Mouse (Mus musculus) embryonic facial prominence, embryonic 11.5 days (tissue): ENCODE measurements around the gene Patj. TPM values are rescaled to one million over a fixed set of nuclear protein-coding genes. Genes with fewer than 3 reads are reported as not detected.

ENCODE experiments used
- ATAC-seq: fragments of 200-750 bp; cut with Nextera tagmentation; replicated peaks from 2 replicates; pipeline ENCODE4 v1.8.0; 2017; ENCODE audit warnings: low read depth; ENCODE audit not compliant: insufficient number of reproducible peaks, low FRiP score, low TSS enrichment
- DNase-seq: peaks from one replicate; pipeline ENCODE4 v3.0.0-alpha.2; 2015; ENCODE audit warnings: low spot score
- H3K27ac ChIP-seq: fragments of 300-500 bp; sonication (generic); replicated peaks from 2 replicates; pipeline ENCODE4 v1.5.1; 2014; ENCODE audit warnings: mild to moderate bottlenecking, low read depth, low read length, control low read depth
- H3K27me3 ChIP-seq: fragments of 300-500 bp; sonication (generic); 2 replicates; pipeline ENCODE4 v1.6.1; 2014; ENCODE audit warnings: mild to moderate bottlenecking, low read length, moderate library complexity, mixed read lengths; ENCODE audit not compliant: control insufficient read depth, insufficient read depth
- H3K36me3 ChIP-seq: fragments of 300-500 bp; sonication (generic); replicated peaks from 2 replicates; pipeline ENCODE4 v1.6.1; 2014; ENCODE audit warnings: low read depth, mild to moderate bottlenecking, low read length, moderate library complexity, mixed read lengths; ENCODE audit not compliant: control insufficient read depth, insufficient read depth
- H3K4me1 ChIP-seq: fragments of 300-500 bp; sonication (generic); 2 replicates; pipeline ENCODE4 v1.6.1; 2014; ENCODE audit warnings: low read length, mixed read lengths; ENCODE audit not compliant: control insufficient read depth, insufficient read depth
- H3K4me2 ChIP-seq: fragments of 300-500 bp; sonication (generic); 2 replicates; pipeline ENCODE4 v1.6.1; 2014; ENCODE audit warnings: low read depth, mild to moderate bottlenecking, control low read depth, low read length, moderate library complexity
- H3K4me3 ChIP-seq: fragments of 300-500 bp; sonication (generic); 2 replicates; pipeline ENCODE4 v1.5.1; 2014; ENCODE audit warnings: low read depth, low read length, control low read depth
- H3K9ac ChIP-seq: fragments of 300-500 bp; sonication (generic); replicated peaks from 2 replicates; pipeline ENCODE4 v1.6.1; 2014; ENCODE audit warnings: mild to moderate bottlenecking, control low read depth, low read length
- H3K9me3 ChIP-seq: fragments of 300-500 bp; sonication (generic); replicated peaks from 2 replicates; pipeline ENCODE4 v1.6.1; 2016; ENCODE audit warnings: mild to moderate bottlenecking, low read length, inconsistent platforms, mixed read lengths; ENCODE audit not compliant: control insufficient read depth
- WGBS: fragments of 180-500 bp; shearing (Covaris S2); extraction: QIAGEN DNeasy Blood & Tissue Kit; methylation state at CpG from one replicate; pipeline ENCODE4 v1.1.7; 2014; 5-methylcytosine and 5-hydroxymethylcytosine counted together
- polyA plus RNA-seq: library from polyadenylated mRNA; unstranded; fragments of >200 nt; fragmentation: Nextera tagmentation; extraction: Ambion mirVana; gene quantifications from 2 replicates; pipeline ENCODE4 v1.2.1, GENCODE M21; 2014

The Patj gene
- polyA plus RNA-seq, 1 experiment from 2014 or later, result 13.2 TPM

DNA sequence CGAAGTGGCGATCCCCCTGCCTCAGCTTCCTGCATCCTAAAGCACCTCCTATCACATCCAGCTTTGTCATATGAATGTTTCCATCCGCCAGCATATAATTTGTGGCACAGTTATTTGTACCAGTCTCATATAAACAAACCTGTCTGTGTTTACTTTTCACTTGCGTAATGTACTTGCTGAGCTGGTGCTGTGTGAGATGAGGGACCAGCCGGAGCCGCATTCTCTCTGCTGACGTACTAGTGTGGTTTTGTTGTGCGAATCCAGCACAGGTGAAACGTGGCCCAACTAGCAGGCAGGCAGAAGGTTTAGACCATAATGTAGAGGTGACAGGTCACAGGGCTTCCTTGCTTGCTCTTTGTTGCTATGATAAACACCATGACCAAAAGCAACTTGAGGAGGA is 171.9 kb downstream of the Patj start:
- 87% methylated on average over 9 of the region's 9 CpGs for WGBS
- no peak for ATAC-seq

GRCm38 (mm10) chr4:98569904-98570303 is 174.3 kb downstream of the Patj start:
- no peak for DNase-seq
- WGBS, result 23% methylated on average over 4 of the region's 4 CpGs
- no peaks in the 10 kb centered on the region for H3K4me1 ChIP-seq
- H3K9ac ChIP-seq, result no peak overlapping the region
- no peak overlapping the region for H3K4me3 ChIP-seq
- H3K27ac ChIP-seq, result no peak overlapping the region
- no peak overlapping the region for H3K4me2 ChIP-seq
- no peaks in the 10 kb centered on the region for H3K9me3 ChIP-seq
- no peak for ATAC-seq
- H3K36me3 ChIP-seq, result no peaks in the 10 kb centered on the region
- no peaks in the 10 kb centered on the region for H3K27me3 ChIP-seq

More for the DNA sequence above, 171.9 kb downstream of the Patj start:
- H3K27me3 ChIP-seq, result no peaks in the 10 kb centered on the region
- no peak for DNase-seq
- H3K9me3 ChIP-seq, result no peaks in the 10 kb centered on the region
- H3K27ac ChIP-seq, result no peak overlapping the region
- H3K4me3 ChIP-seq, result no peak overlapping the region
- no peaks in the 10 kb centered on the region for H3K36me3 ChIP-seq
- H3K9ac ChIP-seq, result no peak overlapping the region
- no peaks in the 10 kb centered on the region for H3K4me1 ChIP-seq
- H3K4me2 ChIP-seq, result no peak overlapping the region

DNA sequence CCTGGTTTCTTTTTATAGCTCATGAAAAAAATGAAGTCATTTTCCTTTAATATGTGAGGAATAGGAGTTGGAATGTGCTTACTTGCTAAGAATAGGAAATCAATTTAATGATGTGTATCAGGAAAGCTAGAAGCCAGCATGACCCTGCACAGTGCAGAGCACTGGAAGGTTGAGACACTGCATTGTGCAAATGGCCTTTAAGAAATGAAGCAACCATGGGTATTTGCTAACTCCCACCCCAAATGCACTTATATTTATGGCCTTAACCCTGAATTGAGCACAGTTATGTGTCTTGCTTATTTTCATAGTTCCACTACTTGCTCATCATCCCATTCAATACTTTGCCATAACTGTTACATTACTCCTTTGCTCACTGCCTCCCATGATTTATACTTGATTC is 181.7 kb downstream of the Patj start:
- Histone ChIP-seq H3K4me2 (no peak overlapping the region), H3K9me3 (no peaks in the 10 kb centered on the region), H3K27ac (no peak overlapping the region), H3K9ac (no peak overlapping the region), H3K4me1 (no peaks in the 10 kb centered on the region), H3K4me3 (no peak overlapping the region), H3K36me3 (no peaks in the 10 kb centered on the region), H3K27me3 (no peaks in the 10 kb centered on the region)
- no peak for DNase-seq
- no peak for ATAC-seq

DNA sequence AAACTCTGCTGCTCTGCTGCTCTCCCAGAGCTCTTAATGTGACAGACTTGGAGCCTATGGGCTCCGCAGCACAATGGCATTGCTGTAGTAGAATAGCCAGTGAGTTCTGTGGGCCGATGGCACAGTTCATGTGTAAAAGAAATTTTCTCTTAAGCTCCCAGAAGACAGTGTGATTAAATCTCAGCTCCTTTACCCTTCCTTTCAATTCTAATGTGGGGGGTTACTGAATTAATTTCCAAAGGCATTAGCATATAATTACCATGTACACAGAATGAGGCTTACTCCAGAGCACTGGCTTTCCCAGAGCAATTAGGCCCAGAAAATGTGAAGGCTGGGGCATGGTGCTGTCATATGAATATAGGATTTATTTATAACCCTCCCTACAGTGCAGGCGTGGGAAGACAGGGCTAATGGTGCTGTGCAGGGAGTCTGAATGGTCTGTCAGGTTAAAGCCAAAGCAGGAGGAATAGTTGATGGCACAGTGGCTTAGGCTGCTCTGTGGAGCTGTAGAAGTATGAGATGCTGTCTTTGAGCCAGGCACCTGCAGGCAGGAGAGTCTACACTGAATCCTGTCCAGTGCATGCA is 182.5 kb downstream of the Patj start:
- WGBS, result 74% methylated on average over 3 of the region's 3 CpGs
- no peak overlapping the region for H3K4me3 ChIP-seq
- ATAC-seq (no peak), DNase-seq (no peak)
- no peaks in the 10 kb centered on the region for H3K36me3 ChIP-seq
- H3K27ac ChIP-seq, result no peak overlapping the region
- H3K4me2 ChIP-seq, result no peak overlapping the region
- H3K4me1 ChIP-seq, result no peaks in the 10 kb centered on the region
- H3K27me3 ChIP-seq, result no peaks in the 10 kb centered on the region
- no peak overlapping the region for H3K9ac ChIP-seq
- no peaks in the 10 kb centered on the region for H3K9me3 ChIP-seq

GRCm38 (mm10) chr4:98581456-98581855 is 185.9 kb downstream of the Patj start:
- ATAC-seq, result no peak
- H3K27ac ChIP-seq, result no peak overlapping the region
- H3K4me1 ChIP-seq, result no peaks in the 10 kb centered on the region
- 79% methylated on average over 8 of the region's 8 CpGs for WGBS
- H3K9me3 ChIP-seq, result no peaks in the 10 kb centered on the region
- no peak overlapping the region for H3K4me2 ChIP-seq
- no peak overlapping the region for H3K4me3 ChIP-seq
- H3K9ac ChIP-seq, result no peak overlapping the region
- no peak for DNase-seq
- H3K27me3 ChIP-seq, result no peaks in the 10 kb centered on the region
- H3K36me3 ChIP-seq, result no peaks in the 10 kb centered on the region

DNA sequence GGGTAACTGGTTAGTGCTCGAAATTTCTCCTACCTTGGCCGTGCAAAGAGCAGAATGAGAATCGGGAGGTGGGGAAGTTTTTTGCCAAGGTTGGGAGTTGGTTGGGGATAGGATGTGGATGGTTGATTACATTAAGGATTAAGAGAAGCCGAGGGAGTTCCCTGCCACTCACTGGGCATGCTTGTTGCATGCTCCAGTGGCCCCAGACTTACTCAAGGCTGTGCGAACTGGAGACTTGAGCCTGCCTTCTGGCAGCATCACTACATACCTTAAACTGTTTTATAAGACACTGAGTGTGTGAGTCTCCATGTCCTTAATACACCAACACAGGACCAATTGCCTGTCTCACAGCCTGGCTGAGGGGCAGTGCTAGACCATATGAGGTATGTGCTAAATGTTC is 188.4 kb downstream of the Patj start:
- Histone ChIP-seq H3K4me3 (no peak overlapping the region), H3K4me2 (no peak overlapping the region), H3K9ac (no peak overlapping the region), H3K36me3 (no peaks in the 10 kb centered on the region), H3K4me1 (no peaks in the 10 kb centered on the region), H3K27me3 (no peaks in the 10 kb centered on the region), H3K27ac (no peak overlapping the region), H3K9me3 (no peaks in the 10 kb centered on the region)
- 85% methylated on average over 5 of the region's 5 CpGs for WGBS
- DNase-seq (no peak), ATAC-seq (no peak)

GRCm38 (mm10) chr4:98586303-98586702 is 190.7 kb downstream of the Patj start:
- Histone ChIP-seq H3K4me3 (no peak overlapping the region), H3K36me3 (no peaks in the 10 kb centered on the region), H3K27me3 (no peaks in the 10 kb centered on the region), H3K9ac (no peak overlapping the region), H3K4me2 (no peak overlapping the region), H3K27ac (no peak overlapping the region), H3K4me1 (no peaks in the 10 kb centered on the region), H3K9me3 (no peaks in the 10 kb centered on the region)
- 82% methylated on average over 4 of the region's 4 CpGs for WGBS
- no peak for ATAC-seq
- DNase-seq, result no peak

GRCm38 (mm10) chr4:98587686-98588085 is 192.1 kb downstream of the Patj start:
- no peaks in the 10 kb centered on the region for H3K9me3 ChIP-seq
- H3K36me3 ChIP-seq, result no peaks in the 10 kb centered on the region
- H3K9ac ChIP-seq, result no peak overlapping the region
- WGBS, result 81% methylated on average over 2 of the region's 2 CpGs
- no peak overlapping the region for H3K4me3 ChIP-seq
- no peaks in the 10 kb centered on the region for H3K4me1 ChIP-seq
- no peak overlapping the region for H3K27ac ChIP-seq
- DNase-seq (no peak), ATAC-seq (no peak)
- no peaks in the 10 kb centered on the region for H3K27me3 ChIP-seq
- no peak overlapping the region for H3K4me2 ChIP-seq
